Mouse (Mus musculus) embryonic facial prominence, embryonic 11.5 days (tissue): ENCODE measurements around the gene Vmn1r189. TPM values are rescaled to one million over a fixed set of nuclear protein-coding genes. Genes with fewer than 3 reads are reported as not detected.
"Not testable (repeated sequence)": the region's sequence is repeated elsewhere in the genome, so short reads cannot be mapped to it uniquely, and the experiment has no call there.

Source experiments
- ATAC-seq: fragments of 200-750 bp; cut with Nextera tagmentation; replicated peaks from 2 replicates; pipeline ENCODE4 v1.8.0; 2017; ENCODE audit warnings: low read depth; ENCODE audit not compliant: insufficient number of reproducible peaks, low FRiP score, low TSS enrichment
- DNase-seq: peaks from one replicate; pipeline ENCODE4 v3.0.0-alpha.2; 2015; ENCODE audit warnings: low spot score
- H3K27ac ChIP-seq: fragments of 300-500 bp; sonication (generic); replicated peaks from 2 replicates; pipeline ENCODE4 v1.5.1; 2014; ENCODE audit warnings: mild to moderate bottlenecking, low read depth, low read length, control low read depth
- H3K27me3 ChIP-seq: fragments of 300-500 bp; sonication (generic); 2 replicates; pipeline ENCODE4 v1.6.1; 2014; ENCODE audit warnings: mild to moderate bottlenecking, low read length, moderate library complexity, mixed read lengths; ENCODE audit not compliant: control insufficient read depth, insufficient read depth
- H3K36me3 ChIP-seq: fragments of 300-500 bp; sonication (generic); replicated peaks from 2 replicates; pipeline ENCODE4 v1.6.1; 2014; ENCODE audit warnings: low read depth, mild to moderate bottlenecking, low read length, moderate library complexity, mixed read lengths; ENCODE audit not compliant: control insufficient read depth, insufficient read depth
- H3K4me1 ChIP-seq: fragments of 300-500 bp; sonication (generic); 2 replicates; pipeline ENCODE4 v1.6.1; 2014; ENCODE audit warnings: low read length, mixed read lengths; ENCODE audit not compliant: control insufficient read depth, insufficient read depth
- H3K4me2 ChIP-seq: fragments of 300-500 bp; sonication (generic); 2 replicates; pipeline ENCODE4 v1.6.1; 2014; ENCODE audit warnings: low read depth, mild to moderate bottlenecking, control low read depth, low read length, moderate library complexity
- H3K4me3 ChIP-seq: fragments of 300-500 bp; sonication (generic); 2 replicates; pipeline ENCODE4 v1.5.1; 2014; ENCODE audit warnings: low read depth, low read length, control low read depth
- H3K9ac ChIP-seq: fragments of 300-500 bp; sonication (generic); replicated peaks from 2 replicates; pipeline ENCODE4 v1.6.1; 2014; ENCODE audit warnings: mild to moderate bottlenecking, control low read depth, low read length
- H3K9me3 ChIP-seq: fragments of 300-500 bp; sonication (generic); replicated peaks from 2 replicates; pipeline ENCODE4 v1.6.1; 2016; ENCODE audit warnings: mild to moderate bottlenecking, low read length, inconsistent platforms, mixed read lengths; ENCODE audit not compliant: control insufficient read depth
- WGBS: fragments of 180-500 bp; shearing (Covaris S2); extraction: QIAGEN DNeasy Blood & Tissue Kit; methylation state at CpG from one replicate; pipeline ENCODE4 v1.1.7; 2014; 5-methylcytosine and 5-hydroxymethylcytosine counted together
- polyA plus RNA-seq: library from polyadenylated mRNA; unstranded; fragments of >200 nt; fragmentation: Nextera tagmentation; extraction: Ambion mirVana; gene quantifications from 2 replicates; pipeline ENCODE4 v1.2.1, GENCODE M21; 2014

Gene Vmn1r189
- not detected in 2 replicates for polyA plus RNA-seq

- not testable (repeated sequence) for H3K4me2 ChIP-seq, ATAC-seq
Observed at GRCm38 (mm10) chr13:22105724-22106123, at the start of gene Vmn1r189. Gene Vmn1r189 (minus strand): TSS chr13:22105824.

GRCm38 (mm10) chr13:22136495-22137293 lies 31.1 kb upstream of the Vmn1r189 start:
- H3K9me3 ChIP-seq, H3K4me3 ChIP-seq, DNase-seq, H3K4me2 ChIP-seq, H3K27ac ChIP-seq, H3K4me1 ChIP-seq, H3K9ac ChIP-seq, ATAC-seq, H3K27me3 ChIP-seq, H3K36me3 ChIP-seq: not testable (repeated sequence)
- 70% methylated on average over 5 of the region's 5 CpGs for WGBS

More at GRCm38 (mm10) chr13:22105724-22106123, at the start of gene Vmn1r189:
- H3K4me3 ChIP-seq, H3K9ac ChIP-seq, H3K27me3 ChIP-seq, DNase-seq, H3K4me1 ChIP-seq, H3K36me3 ChIP-seq, H3K9me3 ChIP-seq, H3K27ac ChIP-seq: not testable (repeated sequence)
- WGBS = 91% methylated on average over 1 of the region's 2 CpGs

DNA sequence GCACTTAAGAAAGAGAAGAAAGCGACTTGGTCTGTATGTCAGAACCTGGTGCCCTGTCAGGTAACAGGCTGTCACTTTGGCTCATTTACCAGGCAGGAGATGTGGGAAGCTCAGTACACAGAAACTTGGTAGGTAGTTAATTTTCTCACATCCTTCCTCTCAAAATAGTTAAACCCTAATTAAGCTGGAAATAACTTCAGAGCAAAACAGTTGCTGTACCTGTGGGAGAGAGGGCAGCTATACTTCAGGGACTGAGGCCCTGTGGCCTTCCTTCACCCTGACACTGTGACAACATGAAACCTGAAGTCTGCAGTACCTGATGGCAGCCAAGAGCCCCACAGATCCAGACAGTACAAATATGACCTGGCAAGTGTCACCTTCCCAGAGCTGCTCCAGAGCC lies 21.5 kb downstream of the Vmn1r189 start, which contains the start of gene Vmn1r188:
Gene Vmn1r188, plus strand, starts transcription at position 301 of the 400 bp plus-strand sequence.
- H3K4me2 ChIP-seq, H3K4me1 ChIP-seq, H3K4me3 ChIP-seq, H3K9ac ChIP-seq, H3K36me3 ChIP-seq, H3K27me3 ChIP-seq, ATAC-seq, DNase-seq, H3K9me3 ChIP-seq, H3K27ac ChIP-seq: not testable (repeated sequence)
- WGBS = 96% methylated on average over 1 of the region's 1 CpGs

DNA sequence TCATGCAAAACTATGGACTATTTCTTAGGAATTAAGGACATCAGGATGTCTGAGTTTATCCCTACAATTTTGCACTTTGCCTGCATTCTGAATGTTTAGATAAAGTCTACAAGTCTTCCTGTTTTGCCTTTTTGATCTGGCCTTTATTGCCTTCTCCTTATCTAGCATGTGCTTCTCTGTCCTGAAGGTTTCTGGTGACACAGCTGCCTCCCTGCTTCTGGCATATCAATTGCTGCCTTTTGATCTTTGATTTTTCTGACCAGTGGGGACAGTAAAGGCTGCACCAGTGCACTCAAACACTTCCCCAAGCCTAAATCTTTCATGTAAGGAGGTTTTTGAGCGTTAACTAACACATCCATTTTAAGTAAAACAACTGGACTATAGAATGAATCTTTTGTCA lies 42.2 kb downstream of the Vmn1r189 start:
- ATAC-seq (no peak), DNase-seq (no peak)
- H3K4me2 ChIP-seq = no peak overlapping the region
- no peak overlapping the region for H3K27ac ChIP-seq
- WGBS = 69% methylated on average over 1 of the region's 1 CpGs
- no peaks in the 10 kb centered on the region for H3K9me3 ChIP-seq
- no peaks in the 10 kb centered on the region for H3K36me3 ChIP-seq
- H3K4me3 ChIP-seq = no peak overlapping the region
- no peaks in the 10 kb centered on the region for H3K27me3 ChIP-seq
- no peak overlapping the region for H3K9ac ChIP-seq
- no peaks in the 10 kb centered on the region for H3K4me1 ChIP-seq

DNA sequence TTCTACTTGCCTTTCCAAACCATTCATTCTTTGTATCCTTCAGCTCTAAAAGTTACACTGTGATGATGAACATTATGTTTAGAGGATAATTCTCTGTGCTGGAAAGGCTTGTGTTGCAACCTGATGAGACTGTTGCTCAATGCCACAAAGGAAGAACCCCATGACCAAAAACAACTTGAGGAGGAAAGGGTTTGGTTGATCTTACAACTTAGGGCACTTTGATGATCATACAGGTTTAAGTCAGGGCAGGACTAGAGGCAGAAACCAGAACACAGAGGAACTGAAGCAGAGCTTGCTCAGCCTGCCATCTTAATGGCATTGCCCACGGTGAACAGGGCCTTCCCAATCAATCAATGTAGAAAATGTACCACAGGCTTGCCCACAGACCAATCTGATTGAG lies 44.2 kb downstream of the Vmn1r189 start:
- Histone ChIP-seq H3K9ac (no peak overlapping the region), H3K36me3 (no peaks in the 10 kb centered on the region), H3K9me3 (no peaks in the 10 kb centered on the region), H3K27me3 (no peaks in the 10 kb centered on the region), H3K4me1 (no peaks in the 10 kb centered on the region), H3K4me2 (no peak overlapping the region), H3K27ac (no peak overlapping the region), H3K4me3 (no peak overlapping the region)
- no peak for DNase-seq
- ATAC-seq = no peak
- WGBS = 68% methylated on average over 1 of the region's 1 CpGs

- Histone ChIP-seq H3K4me1 (no peaks in the 10 kb centered on the region), H3K27ac (no peak overlapping the region), H3K9me3 (no peaks in the 10 kb centered on the region), H3K9ac (no peak overlapping the region), H3K4me2 (no peak overlapping the region), H3K27me3 (no peaks in the 10 kb centered on the region), H3K36me3 (no peaks in the 10 kb centered on the region), H3K4me3 (no peak overlapping the region)
- DNase-seq = no peak
- no peak for ATAC-seq
- 91% methylated on average over 1 of the region's 1 CpGs for WGBS
Observed at GRCm38 (mm10) chr13:22053754-22054153, 51.9 kb downstream of the Vmn1r189 start.

DNA sequence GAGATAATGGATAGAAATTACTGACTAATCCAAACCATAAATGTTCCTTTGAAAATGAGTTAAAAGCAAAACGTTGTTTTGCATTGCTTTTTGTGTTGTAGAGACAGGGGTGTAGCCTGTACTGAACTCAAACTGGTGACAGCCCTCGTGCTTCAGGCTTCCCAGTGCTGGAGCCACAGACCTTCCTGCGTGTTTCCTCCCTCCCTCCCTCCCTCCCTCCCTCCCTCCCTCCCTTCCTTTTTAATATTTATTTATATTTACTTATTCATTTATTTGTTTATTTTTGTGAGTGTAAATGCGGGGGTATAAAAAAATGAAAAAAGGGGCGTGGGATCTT lies 54.1 kb downstream of the Vmn1r189 start:
- no peak for ATAC-seq

More for the DNA sequence above, 54.1 kb downstream of the Vmn1r189 start:
- Histone ChIP-seq H3K4me1 (no peaks in the 10 kb centered on the region), H3K4me2 (peak overlapping the region; percentile 43), H3K9ac (peak overlapping the region; percentile 60), H3K9me3 (no peaks in the 10 kb centered on the region), H3K36me3 (no peaks in the 10 kb centered on the region), H3K27me3 (no peaks in the 10 kb centered on the region), H3K27ac (peak overlapping the region; percentile 59; the same call in 1 of the 2 replicates), H3K4me3 (peak overlapping the region; percentile 42)
- DNase-seq = no peak
- 14% methylated on average over 5 of the region's 5 CpGs for WGBS
